In the genomic region with DNA sequence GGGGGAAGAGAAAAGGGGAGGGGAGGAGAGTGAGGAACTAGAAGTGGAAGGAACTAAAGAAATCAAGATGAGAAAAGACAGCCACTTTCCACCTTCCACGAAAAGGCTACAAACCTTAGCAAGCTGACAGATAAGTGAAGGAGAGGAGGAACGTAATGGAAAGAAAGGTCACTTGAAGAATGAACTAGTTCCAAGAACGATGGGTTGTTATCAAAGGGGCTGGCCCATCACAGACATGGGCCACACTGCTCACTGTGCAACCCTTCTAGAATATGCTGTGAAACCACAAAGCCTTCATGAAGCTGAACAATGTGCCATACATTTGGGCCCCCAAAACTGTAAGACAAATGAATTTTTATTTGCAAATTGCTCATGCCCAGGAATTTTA, we compare ENCODE assay signal across 21 mouse cellular contexts.
DNase-seq lines count a peak whose midpoint lies in the region; ATAC-seq lines count a peak whose summit lies in the region.
"Had no signal": no experiment of that assay in that cellular context is flagged by ENCODE, and none has a peak within 500 bp of the region (broad histone marks: within the 10 kb centered on the region; RNA-seq: fewer than 3 reads in every experiment).

No protein-coding gene starts in this region.

- H3K4me3 ChIP-seq in erythroblast, embryonic 14.5 days (replicated peaks) = peak overlapping the region; percentile 39
- H3K4me3 ChIP-seq in liver, embryonic 12.5 days = 0 out of 2 replicates have a peak overlapping the region, but pooled peaks have one; percentile 7
- no peak overlapping the region for H3K4me3 ChIP-seq in liver, embryonic 16.5 days (ENCODE audit: low read depth, low read length)
- no peak overlapping the region for H3K4me3 ChIP-seq in kidney, embryonic 14.5 days (ENCODE audit: low read length)
- H3K4me3 ChIP-seq: embryonic facial prominence, embryonic 13.5 days; heart, embryonic 12.5 days; hindbrain, embryonic 10.5 days had no signal

- ATAC-seq in erythroblast, adult 5-6 weeks (replicated peaks; ENCODE audit: low FRiP score, poor library complexity, severe bottlenecking) = no peak
- ATAC-seq in liver, embryonic 12.5 days = peak; percentile 64
- peak; percentile 20; the same call in 1 of the 2 replicates for ATAC-seq in liver, embryonic 16.5 days (ENCODE audit: low read depth)
- no peak for ATAC-seq in kidney, embryonic 14.5 days (ENCODE audit: low FRiP score, low TSS enrichment)
- ATAC-seq: CD4-positive, CD25-positive, alpha-beta regulatory T cell, adult 4 months; forebrain, embryonic 16.5 days had no signal

- 26% methylated on average over 3 of the region's 3 CpGs for WGBS in liver, embryonic 12.5 days (ENCODE audit: insufficient replicate concordance)
- 32% methylated on average over 3 of the region's 3 CpGs for WGBS in liver, embryonic 16.5 days (ENCODE audit: insufficient replicate concordance)
- WGBS in kidney, embryonic 14.5 days = 77% methylated on average over 3 of the region's 3 CpGs

- no peaks in the 10 kb centered on the region for H3K9me3 ChIP-seq in erythroblast, embryonic 14.5 days (ENCODE audit: control insufficient read depth, low read length)
- no peaks in the 10 kb centered on the region for H3K9me3 ChIP-seq in liver, embryonic 12.5 days (replicated peaks)
- no peaks in the 10 kb centered on the region for H3K9me3 ChIP-seq in liver, embryonic 16.5 days (replicated peaks; ENCODE audit: control insufficient read depth, low read length)
- H3K9me3 ChIP-seq in kidney, embryonic 14.5 days (ENCODE audit: control insufficient read depth, low read length) = no peaks in the 10 kb centered on the region
- H3K9me3 ChIP-seq: embryonic facial prominence, embryonic 13.5 days; G1E; heart, embryonic 12.5 days; hindbrain, embryonic 10.5 days had no signal

- H3K4me1 ChIP-seq in erythroblast, embryonic 14.5 days (ENCODE audit: control insufficient read depth) = peaks cover 61% of the 10 kb centered on the region
- peaks cover 44% of the 10 kb centered on the region for H3K4me1 ChIP-seq in liver, embryonic 12.5 days
- peaks cover 24% of the 10 kb centered on the region for H3K4me1 ChIP-seq in liver, embryonic 16.5 days (ENCODE audit: control insufficient read depth, low read depth, low read length)
- H3K4me1 ChIP-seq in kidney, embryonic 14.5 days (ENCODE audit: control insufficient read depth, insufficient read depth, low read length) = no peaks in the 10 kb centered on the region
- H3K4me1 ChIP-seq: embryonic facial prominence, embryonic 13.5 days; hindbrain, embryonic 10.5 days had no signal

- DNase-seq in urinary bladder, postnatal 10 days (ENCODE audit: low spot score) = no peak
- no peak for DNase-seq in urinary bladder, postnatal 4 days (ENCODE audit: low spot score in 2 of 2)
- DNase-seq: adrenal gland, adult 8-10 months; adrenal gland, postnatal 36 days; B cell, adult 2 months; cerebellum, adult 18-20 months; cerebellum, adult 9-11 months; cerebellum, postnatal 36 days; gastrocnemius, postnatal 14 days had no signal

- peak overlapping the region; percentile 49 for H3K4me2 ChIP-seq in liver, embryonic 12.5 days
- peak overlapping the region; percentile 33 for H3K4me2 ChIP-seq in liver, embryonic 16.5 days (ENCODE audit: low read depth, low read length)
- no peak overlapping the region for H3K4me2 ChIP-seq in kidney, embryonic 14.5 days (replicated peaks; ENCODE audit: low read depth, low read length)
- H3K4me2 ChIP-seq: embryonic facial prominence, embryonic 13.5 days; heart, embryonic 12.5 days; hindbrain, embryonic 14.5 days had no signal

- peak overlapping the region; percentile 94 for H3K27ac ChIP-seq in liver, embryonic 12.5 days
- peak overlapping the region; percentile 88 for H3K27ac ChIP-seq in liver, embryonic 16.5 days (ENCODE audit: low read length)
- no peak overlapping the region for H3K27ac ChIP-seq in kidney, embryonic 14.5 days (ENCODE audit: low read depth, low read length)
- H3K27ac ChIP-seq: embryonic facial prominence, embryonic 13.5 days; hindbrain, embryonic 10.5 days; hindbrain, embryonic 14.5 days had no signal

- H3K27me3 ChIP-seq in erythroblast, embryonic 14.5 days (ENCODE audit: control insufficient read depth) = no peaks in the 10 kb centered on the region
- H3K27me3 ChIP-seq in liver, embryonic 12.5 days (replicated peaks) = no peaks in the 10 kb centered on the region
- H3K27me3 ChIP-seq in liver, embryonic 16.5 days (ENCODE audit: control insufficient read depth, insufficient read depth, low read depth, low read length) = no peaks in the 10 kb centered on the region
- no peaks in the 10 kb centered on the region for H3K27me3 ChIP-seq in kidney, embryonic 14.5 days (ENCODE audit: control insufficient read depth, insufficient read depth, low read length)
- H3K27me3 ChIP-seq: embryonic facial prominence, embryonic 13.5 days; heart, embryonic 12.5 days had no signal

- no peaks in the 10 kb centered on the region for H3K36me3 ChIP-seq in erythroblast, embryonic 14.5 days (ENCODE audit: control insufficient read depth)
- no peaks in the 10 kb centered on the region for H3K36me3 ChIP-seq in liver, embryonic 12.5 days
- no peaks in the 10 kb centered on the region for H3K36me3 ChIP-seq in liver, embryonic 16.5 days (ENCODE audit: control insufficient read depth, insufficient read depth)
- H3K36me3 ChIP-seq in kidney, embryonic 14.5 days (ENCODE audit: control insufficient read depth, insufficient read depth, low read length) = no peaks in the 10 kb centered on the region
- H3K36me3 ChIP-seq: embryonic facial prominence, embryonic 13.5 days; G1E; heart, embryonic 12.5 days; hindbrain, embryonic 10.5 days had no signal

- H3K9ac ChIP-seq in liver, embryonic 12.5 days = peak overlapping the region; percentile 37
- H3K9ac ChIP-seq in liver, embryonic 16.5 days (ENCODE audit: low read depth, low read length) = no peak overlapping the region
- no peak overlapping the region for H3K9ac ChIP-seq in kidney, embryonic 14.5 days (ENCODE audit: low read depth, low read length)
- H3K9ac ChIP-seq: embryonic facial prominence, embryonic 13.5 days; heart, embryonic 12.5 days; hindbrain, embryonic 14.5 days had no signal

Comparison
In these comparisons a context has a peak if more than half of its experiments do, and no peak if none do; other contexts are left out.
1. H3K4me3 ChIP-seq: peak in erythroblast, embryonic 14.5 days (single experiment) and liver, embryonic 12.5 days (single experiment); none in liver, embryonic 16.5 days (single experiment) and kidney, embryonic 14.5 days (single experiment).
2. ATAC-seq: peak in liver, embryonic 12.5 days (single experiment) and liver, embryonic 16.5 days (single experiment); none in erythroblast, adult 5-6 weeks (single experiment) and kidney, embryonic 14.5 days (single experiment).